Mouse (Mus musculus) mesoderm, embryonic 11.5 days (tissue): ENCODE measurements around the gene Il19.

Source experiments
- DNase-seq: peaks from one replicate; pipeline ENCODE4 v3.0.0-alpha.2; 2012; ENCODE audit warnings: low read depth, low spot score

Gene Il19

GRCm38 (mm10) chr1:130940065-130940687, at the start of gene Il19:
Gene Il19 (minus strand): TSS chr1:130940115.
- no peak for DNase-seq

- no peak for DNase-seq
Observed at GRCm38 (mm10) chr1:130989331-130989730, 49.4 kb upstream of the Il19 start.

GRCm38 (mm10) chr1:130987418-130987817, 47.5 kb upstream of the Il19 start:
- no peak for DNase-seq

GRCm38 (mm10) chr1:130987001-130987400, 47.1 kb upstream of the Il19 start:
- no peak for DNase-seq

GRCm38 (mm10) chr1:130984441-130984840, 44.5 kb upstream of the Il19 start:
- peak; percentile 9 for DNase-seq

- DNase-seq = peak; percentile 50
Observed at GRCm38 (mm10) chr1:130979455-130979854, 39.5 kb upstream of the Il19 start.

GRCm38 (mm10) chr1:130963891-130964290, 24.0 kb upstream of the Il19 start:
- DNase-seq = no peak

GRCm38 (mm10) chr1:130946920-130947319, 7.0 kb upstream of the Il19 start:
- no peak for DNase-seq

GRCm38 (mm10) chr1:130941801-130942200, 1.9 kb upstream of the Il19 start:
- DNase-seq = peak; percentile 47

GRCm38 (mm10) chr1:130938192-130938591, 1.7 kb downstream of the Il19 start:
- no peak for DNase-seq

GRCm38 (mm10) chr1:130937170-130937569, 2.7 kb downstream of the Il19 start:
- no peak for DNase-seq

- DNase-seq = peak; percentile 80
Observed at GRCm38 (mm10) chr1:130936351-130936750, 3.6 kb downstream of the Il19 start.

GRCm38 (mm10) chr1:130926484-130926883, 13.4 kb downstream of the Il19 start:
- no peak for DNase-seq

- DNase-seq = no peak
Observed at GRCm38 (mm10) chr1:130918323-130918980, 21.5 kb downstream of the Il19 start.

- no peak for DNase-seq
Observed at GRCm38 (mm10) chr1:130911401-130912010, 28.4 kb downstream of the Il19 start, which contains the start of gene Il20. Gene Il20 (minus strand): TSS chr1:130911451.

- no peak for DNase-seq
Observed at GRCm38 (mm10) chr1:130902505-130902904, 37.4 kb downstream of the Il19 start.

- no peak for DNase-seq
Observed at GRCm38 (mm10) chr1:130894468-130894867, 45.4 kb downstream of the Il19 start.

GRCm38 (mm10) chr1:130893329-130894040, 46.4 kb downstream of the Il19 start:
- DNase-seq = no peak

GRCm38 (mm10) chr1:130892446-130892845, 47.5 kb downstream of the Il19 start:
- no peak for DNase-seq

GRCm38 (mm10) chr1:130887354-130887753, 52.6 kb downstream of the Il19 start, which contains the start of gene Il24:
Gene Il24 (minus strand): TSS chr1:130887454.
- DNase-seq = no peak

- no peak for DNase-seq
Observed at GRCm38 (mm10) chr1:130883146-130883545, 56.8 kb downstream of the Il19 start.
